Mouse (Mus musculus): ENCODE results near the gene Rcor1. TPM values are rescaled to one million over a fixed set of nuclear protein-coding genes. Genes with fewer than 3 reads are reported as not detected.

Rcor1 gene
- total RNA-seq (2012; rRNA removed): 6.1 and 6.5 TPM in 2 replicates
- total RNA-seq (2014; rRNA removed): 8.3 and 8.5 TPM in 2 replicates
- 15.0 and 16.1 TPM in 2 replicates for polyA plus RNA-seq (2012; ENCODE audit: insufficient read length, low read depth)

DNA sequence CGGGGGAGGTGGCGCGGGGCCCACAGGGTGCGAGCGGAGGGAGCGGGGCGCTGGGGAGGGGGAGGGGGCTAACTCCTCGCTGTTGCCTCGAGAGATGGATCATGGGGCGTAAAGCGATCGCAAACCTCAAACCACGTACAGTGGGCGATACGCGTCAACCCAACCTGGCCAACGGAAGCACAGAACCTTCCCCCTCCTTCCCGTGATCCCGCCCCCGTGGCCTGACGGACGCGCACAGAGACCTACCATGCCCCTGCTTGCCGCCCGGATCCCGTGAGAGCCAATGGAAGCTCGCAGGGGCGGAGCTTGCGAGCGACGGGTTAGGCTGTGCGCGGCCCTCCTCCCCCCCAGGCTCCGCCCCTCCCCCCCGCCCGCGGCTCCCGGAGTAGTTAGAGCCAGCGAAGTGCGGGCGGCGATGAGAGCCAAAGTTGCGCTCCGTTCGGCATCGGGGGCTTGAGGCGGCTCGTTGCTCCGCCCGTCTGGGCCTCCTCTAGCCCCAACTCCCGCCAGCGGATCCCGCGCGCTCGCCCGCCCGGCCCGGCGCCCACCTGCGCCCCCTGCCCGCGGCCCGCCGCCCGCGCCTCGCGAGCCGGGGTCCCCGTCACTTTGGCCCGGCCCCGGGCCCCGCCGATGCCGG, at the start of gene Rcor1:
Gene Rcor1, plus strand, starts transcription at position 376 of the 637 bp plus-strand sequence.
- in situ Hi-C loops (cut with MboI; ENCODE audit: low pct_ligation_motif_present, low pct_unique_long_range_greater_than_20kb, low sequenced_read_pairs): no loop called here
- H3K4me1 ChIP-seq (ENCODE audit: control insufficient read depth in 1 of 2, insufficient read depth in 2 of 2): peaks cover 21 to 48% of the 10 kb centered on the region in 2 experiments
- H3K36me3 ChIP-seq (replicated peaks in 1 of 2; ENCODE audit: control insufficient read depth in 1 of 2, insufficient read depth in 1 of 2, low read length in 1 of 2): peaks cover 3 to 17% of the 10 kb centered on the region in 2 experiments
- H3K27ac ChIP-seq (ENCODE audit: insufficient read depth, low read depth): peak within 1 kb of the TSS; percentile 54
- peaks cover 20% of the 10 kb centered on the region for H3K79me2 ChIP-seq (replicated peaks; ENCODE audit: control insufficient read depth, extremely low read depth, insufficient read depth, poor library complexity, severe bottlenecking)
- TF ChIP-seq TBP (conservative IDR thresholded peaks at IDR 0.05; ENCODE audit: low read depth, low read length) (peak; percentile 18; the same call in 1 of the 2 replicates), MAZ (IDR thresholded peaks at IDR 0.05; ENCODE audit: low read depth, low read length) (peak; percentile 85; the same call in 1 of the 2 replicates), CHD2 (IDR thresholded peaks at IDR 0.05; ENCODE audit: low read length) (peak; percentile 93), HCFC1 (IDR thresholded peaks at IDR 0.05; ENCODE audit: low read depth, low read length) (peak; percentile 77), TCF12 (IDR thresholded peaks at IDR 0.05; ENCODE audit: low read depth, low read length) (no peak; the same call in 1 of the 2 replicates), POLR2A (IDR thresholded peaks at IDR 0.05; ENCODE audit: low read depth, low read length) (peak; percentile 60), USF1 (IDR thresholded peaks at IDR 0.05; ENCODE audit: low read depth, low read length) (peak; percentile 10; the same call in 1 of the 2 replicates), ELF1 (IDR thresholded peaks at IDR 0.05; ENCODE audit: low read depth, low read length) (peak; percentile 82), ZNF384 (IDR thresholded peaks at IDR 0.05; ENCODE audit: low read depth, low read length) (no peak), RAD21 (IDR thresholded peaks at IDR 0.05; ENCODE audit: low read depth, low read length) (no peak), ZC3H11A (IDR thresholded peaks at IDR 0.05; ENCODE audit: low read depth, low read length) (no peak), NELFE (IDR thresholded peaks at IDR 0.05; ENCODE audit: low read depth, low read length) (peak; percentile 71)
- peak within 1 kb of the TSS; percentile 93 for H3K4me2 ChIP-seq (ENCODE audit: insufficient read depth, low read depth, poor library complexity, severe bottlenecking)
- H3K9me3 ChIP-seq (replicated peaks; ENCODE audit: low read length): no peaks in the 10 kb centered on the region
- peak within 1 kb of the TSS; percentile 90 for H3K9ac ChIP-seq (ENCODE audit: insufficient read depth, low read depth)
- DNase-seq (ENCODE audit: extremely low read depth): peak; percentile 99
- H3K27me3 ChIP-seq (replicated peaks): no peaks in the 10 kb centered on the region
- dilution Hi-C loops (cut with MboI; ENCODE audit: extremely low pct_ligation_motif_present, extremely low pct_unique_long_range_greater_than_20kb, low sequenced_read_pairs): no loop called here
- H3K4me3 ChIP-seq (replicated peaks in 1 of 3; ENCODE audit: low read depth in 2 of 3, low read length in 2 of 3, poor library complexity in 1 of 3): peak within 1 kb of the TSS; percentile 77 to 97 (median 95)

DNA sequence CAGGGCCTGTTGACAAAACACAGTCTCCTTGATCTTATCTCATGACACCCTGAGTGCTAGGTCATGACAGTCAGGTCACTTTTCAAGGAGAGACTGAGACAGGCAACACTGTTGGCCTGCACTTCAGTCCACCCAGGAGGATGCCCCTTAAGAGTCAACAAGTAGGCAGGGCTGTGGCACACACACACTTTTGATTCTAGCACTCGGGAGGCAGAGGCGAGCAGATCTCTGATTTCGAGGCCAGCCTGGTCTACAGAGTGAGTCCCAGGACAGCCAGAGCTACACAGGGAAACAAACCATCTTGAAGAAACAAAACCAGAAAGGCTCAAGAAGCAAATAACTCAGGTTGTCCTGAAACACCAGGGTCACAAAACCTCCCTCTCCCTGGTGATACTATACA, 49.7 kb upstream of the Rcor1 start:
- dilution Hi-C loops (cut with MboI; ENCODE audit: extremely low pct_ligation_motif_present, extremely low pct_unique_long_range_greater_than_20kb, low sequenced_read_pairs) (no loop called here), in situ Hi-C loops (cut with MboI; ENCODE audit: low pct_ligation_motif_present, low pct_unique_long_range_greater_than_20kb, low sequenced_read_pairs) (no loop called here)
- no peaks in the 10 kb centered on the region for H3K36me3 ChIP-seq (replicated peaks in 1 of 2; ENCODE audit: control insufficient read depth in 1 of 2, insufficient read depth in 1 of 2, low read length in 1 of 2)

More for the DNA sequence above, 49.7 kb upstream of the Rcor1 start:
- H3K9me3 ChIP-seq (replicated peaks; ENCODE audit: low read length): no peaks in the 10 kb centered on the region
- H3K4me2 ChIP-seq (ENCODE audit: insufficient read depth, low read depth, poor library complexity, severe bottlenecking): no peak overlapping the region
- no peak overlapping the region for H3K4me3 ChIP-seq (replicated peaks in 1 of 3; ENCODE audit: low read depth in 2 of 3, low read length in 2 of 3, poor library complexity in 1 of 3)
- TF ChIP-seq SMC3 (IDR thresholded peaks at IDR 0.05; ENCODE audit: low read depth, low read length): no peak
- TF ChIP-seq ELF1 (IDR thresholded peaks at IDR 0.05; ENCODE audit: low read depth, low read length): no peak
- no peak for TF ChIP-seq ZC3H11A (IDR thresholded peaks at IDR 0.05; ENCODE audit: low read depth, low read length)
- no peak for TF ChIP-seq CHD2 (IDR thresholded peaks at IDR 0.05; ENCODE audit: low read length)
- no peak for TF ChIP-seq NELFE (IDR thresholded peaks at IDR 0.05; ENCODE audit: low read depth, low read length)
- no peak for TF ChIP-seq TBP (conservative IDR thresholded peaks at IDR 0.05; ENCODE audit: low read depth, low read length)
- no peak for TF ChIP-seq RAD21 (IDR thresholded peaks at IDR 0.05; ENCODE audit: low read depth, low read length)
- H3K9ac ChIP-seq (ENCODE audit: insufficient read depth, low read depth): no peak overlapping the region
- H3K27me3 ChIP-seq (replicated peaks): no peaks in the 10 kb centered on the region
- no peak for DNase-seq (ENCODE audit: extremely low read depth)
- no peaks in the 10 kb centered on the region for H3K79me2 ChIP-seq (replicated peaks; ENCODE audit: control insufficient read depth, extremely low read depth, insufficient read depth, poor library complexity, severe bottlenecking)
- peaks cover 9 to 23% of the 10 kb centered on the region in 2 experiments for H3K4me1 ChIP-seq (ENCODE audit: control insufficient read depth in 1 of 2, insufficient read depth in 2 of 2)
- no peak overlapping the region for H3K27ac ChIP-seq (ENCODE audit: insufficient read depth, low read depth)

Data from CH12.LX (cell line).